Mouse (Mus musculus) gastrocnemius, postnatal 4 days (tissue): ENCODE results near the gene Stard3. TPM values are rescaled to one million over a fixed set of nuclear protein-coding genes. Genes with fewer than 3 reads are reported as not detected.
A peak's percentile ranks its signal among the peaks of the same experiment; 100 is the strongest.

Source experiments
- DNase-seq, 2 experiments: peaks; one replicate each; pipeline ENCODE4 v3.0.0; 2021 to 2022; ENCODE audit warnings: low spot score in 2 of 2, mixed read lengths in 2 of 2
- total RNA-seq, 2 experiments: library from RNA; stranded (reverse); gene quantifications; 2 replicates each; pipeline ENCODE4 v1.2.3; 2021

Stard3 gene
- total RNA-seq, 2 experiments from 2014 or later, result 14.1 to 16.9 TPM

- no peak for DNase-seq
Measured at GRCm38 (mm10) chr11:98328371-98329069, 29.6 kb upstream of the Stard3 start.

GRCm38 (mm10) chr11:98329081-98329959 lies 28.8 kb upstream of the Stard3 start, which contains the start of gene Neurod2:
TSS of gene Neurod2 (minus strand) at chr11:98329648.
- no peak for DNase-seq

- DNase-seq, result no peak
Measured at GRCm38 (mm10) chr11:98329960-98330744, 28.0 kb upstream of the Stard3 start.

- DNase-seq, result no peak
Measured at GRCm38 (mm10) chr11:98330745-98331204, 27.4 kb upstream of the Stard3 start.

- no peak for DNase-seq
Measured at GRCm38 (mm10) chr11:98331401-98331800, 26.8 kb upstream of the Stard3 start.

- DNase-seq, result no peak
Measured at GRCm38 (mm10) chr11:98332186-98332585, 26.0 kb upstream of the Stard3 start.

GRCm38 (mm10) chr11:98332841-98333240 lies 25.3 kb upstream of the Stard3 start:
- DNase-seq, result no peak

GRCm38 (mm10) chr11:98333263-98333696 lies 24.9 kb upstream of the Stard3 start:
- no peak for DNase-seq

- DNase-seq, result no peak
Measured at GRCm38 (mm10) chr11:98333981-98334741, 24.0 kb upstream of the Stard3 start.

GRCm38 (mm10) chr11:98335250-98335649 lies 22.9 kb upstream of the Stard3 start:
- no peak for DNase-seq

- no peak for DNase-seq
Measured at GRCm38 (mm10) chr11:98336245-98337107, 21.7 kb upstream of the Stard3 start.

- DNase-seq, result peak in 1 of 2 experiments; percentile 55
Measured at GRCm38 (mm10) chr11:98338507-98338961, 19.6 kb upstream of the Stard3 start.

- no peak for DNase-seq
Measured at GRCm38 (mm10) chr11:98339071-98339501, 19.1 kb upstream of the Stard3 start.

GRCm38 (mm10) chr11:98339679-98340287 lies 18.4 kb upstream of the Stard3 start:
- no peak for DNase-seq

- no peak for DNase-seq
Measured at GRCm38 (mm10) chr11:98340597-98340996, 17.6 kb upstream of the Stard3 start.

GRCm38 (mm10) chr11:98341174-98341573 lies 17.0 kb upstream of the Stard3 start:
- DNase-seq, result no peak

- peak; percentile 82 to 90 for DNase-seq
Measured at GRCm38 (mm10) chr11:98342000-98342945, 15.9 kb upstream of the Stard3 start.

- DNase-seq, result peak in 1 of 2 experiments; percentile 66
Measured at GRCm38 (mm10) chr11:98345253-98345652, 12.9 kb upstream of the Stard3 start.
